16 mouse cellular contexts compared by ENCODE assay signal in genomic region chrX:161962855-161963254, GRCm38 (mm10).
"Had no signal": no experiment of that assay in that cellular context is flagged by ENCODE, and none has a peak within 500 bp of the region (broad histone marks: within the 10 kb centered on the region; RNA-seq: fewer than 3 reads in every experiment).

No protein-coding gene starts in this region.

- H3K4me2 ChIP-seq: neural tube, embryonic 13.5 days; neural tube, embryonic 15.5 days; stomach, embryonic 15.5 days had no signal

- H3K36me3 ChIP-seq: neural tube, embryonic 13.5 days; neural tube, embryonic 15.5 days; stomach, embryonic 15.5 days had no signal

- H3K27me3 ChIP-seq: stomach, embryonic 15.5 days had no signal

- H3K9ac ChIP-seq: neural tube, embryonic 13.5 days; neural tube, embryonic 15.5 days; stomach, embryonic 15.5 days had no signal

- H3K4me3 ChIP-seq: neural tube, embryonic 13.5 days; neural tube, embryonic 15.5 days; stomach, embryonic 15.5 days had no signal

- H3K4me1 ChIP-seq: neural tube, embryonic 15.5 days; stomach, embryonic 15.5 days had no signal

- DNase-seq: retina, postnatal 1 day; right cerebral cortex, adult 18-20 months; right cerebral cortex, postnatal 14 days; right cerebral cortex, postnatal 25 days; right cerebral cortex, postnatal 4 days; spleen, adult 18-20 months; thymus, adult 18-20 months; thymus, adult 2 months; thymus, postnatal 14 days; thymus, postnatal 25 days; thymus, postnatal 36 days; thymus, postnatal 4 days had no signal

- H3K27ac ChIP-seq: neural tube, embryonic 13.5 days; neural tube, embryonic 15.5 days; stomach, embryonic 15.5 days; stomach, postnatal 0 days had no signal

- H3K9me3 ChIP-seq: neural tube, embryonic 13.5 days; neural tube, embryonic 15.5 days; stomach, embryonic 15.5 days had no signal
